Mouse (Mus musculus) intestine, embryonic 15.5 days (tissue): ENCODE results near the gene Cgref1. TPM values are rescaled to one million over a fixed set of nuclear protein-coding genes. Genes with fewer than 3 reads are reported as not detected.
A peak's percentile ranks its signal among the peaks of the same experiment; 100 is the strongest.

Experiments used
- ATAC-seq: fragments of 200-750 bp; cut with Nextera tagmentation; 2 replicates; pipeline ENCODE4 v1.8.0; 2017; ENCODE audit warnings: moderate TSS enrichment, moderate library complexity
- H3K27ac ChIP-seq: fragments of 300-500 bp; sonication (generic); 2 replicates; pipeline ENCODE4 v1.5.1; 2015; ENCODE audit warnings: mild to moderate bottlenecking, inconsistent platforms
- H3K27me3 ChIP-seq: fragments of 300-500 bp; sonication (generic); replicated peaks from 2 replicates; pipeline ENCODE4 v1.6.1; 2015; ENCODE audit warnings: inconsistent platforms
- H3K36me3 ChIP-seq: fragments of 300-500 bp; sonication (generic); 2 replicates; pipeline ENCODE4 v1.6.1; 2015; ENCODE audit warnings: inconsistent platforms
- H3K4me1 ChIP-seq: fragments of 300-500 bp; sonication (generic); replicated peaks from 2 replicates; pipeline ENCODE4 v1.6.1; 2015; ENCODE audit warnings: inconsistent platforms
- H3K4me2 ChIP-seq: fragments of 300-500 bp; sonication (generic); replicated peaks from 2 replicates; pipeline ENCODE4 v1.6.1; 2015; ENCODE audit warnings: mild to moderate bottlenecking, inconsistent platforms
- H3K4me3 ChIP-seq: fragments of 300-500 bp; sonication (generic); replicated peaks from 2 replicates; pipeline ENCODE4 v1.5.1; 2015; ENCODE audit warnings: inconsistent platforms
- H3K9ac ChIP-seq: fragments of 300-500 bp; sonication (generic); 2 replicates; pipeline ENCODE4 v1.6.1; 2015; ENCODE audit warnings: inconsistent platforms
- H3K9me3 ChIP-seq: fragments of 300-500 bp; sonication (generic); 2 replicates; pipeline ENCODE4 v1.6.1; 2016; ENCODE audit warnings: inconsistent platforms
- WGBS: fragments of 180-500 bp; shearing (Covaris S2); methylation state at CpG from one replicate; pipeline ENCODE4 v1.1.7; 2015; 5-methylcytosine and 5-hydroxymethylcytosine counted together
- polyA plus RNA-seq: library from polyadenylated mRNA; unstranded; fragments of >200 nt; fragmentation: Nextera tagmentation; extraction: Ambion mirVana; gene quantifications from 2 replicates; pipeline ENCODE4 v1.2.1, GENCODE M21; 2015

Cgref1 gene
- polyA plus RNA-seq, 1 experiment from 2014 or later = 36.1 TPM

- Histone ChIP-seq H3K4me1 (peaks cover 14% of the 10 kb centered on the region), H3K9me3 (no peaks in the 10 kb centered on the region), H3K36me3 (peaks cover 19% of the 10 kb centered on the region), H3K9ac (peak within 1 kb of the TSS; percentile 78), H3K4me3 (peak within 1 kb of the TSS; percentile 66), H3K27ac (peak within 1 kb of the TSS; percentile 95), H3K27me3 (no peaks in the 10 kb centered on the region), H3K4me2 (peak within 1 kb of the TSS; percentile 82)
- peak; percentile 93 for ATAC-seq
- WGBS = under 1% methylated on average over 41 of the region's 42 CpGs
Observed at GRCm38 (mm10) chr5:30888337-30889087, 56.9 kb downstream of the Cgref1 start, which contains the start of gene Agbl5. Agbl5 (plus strand) TSS chr5:30888694.

- peaks cover 13% of the 10 kb centered on the region for H3K36me3 ChIP-seq
- H3K4me2 ChIP-seq = peak overlapping the region; percentile 82
- under 1% methylated on average over 28 of the region's 28 CpGs for WGBS
- ATAC-seq = peak; percentile 88
- peak overlapping the region; percentile 66 for H3K4me3 ChIP-seq
- H3K9me3 ChIP-seq = no peaks in the 10 kb centered on the region
- H3K27ac ChIP-seq = peak overlapping the region; percentile 95
- peaks cover 14% of the 10 kb centered on the region for H3K4me1 ChIP-seq
- peak overlapping the region; percentile 78 for H3K9ac ChIP-seq
- no peaks in the 10 kb centered on the region for H3K27me3 ChIP-seq
Observed at GRCm38 (mm10) chr5:30887858-30888336, 57.5 kb downstream of the Cgref1 start.

GRCm38 (mm10) chr5:30887331-30887761 is 58.0 kb downstream of the Cgref1 start:
- peak; percentile 69 for ATAC-seq
- Histone ChIP-seq H3K4me1 (peaks cover 14% of the 10 kb centered on the region), H3K4me2 (peak overlapping the region; percentile 82), H3K9ac (peak overlapping the region; percentile 47), H3K27me3 (no peaks in the 10 kb centered on the region), H3K36me3 (peaks cover 9% of the 10 kb centered on the region), H3K27ac (peak overlapping the region; percentile 95), H3K9me3 (no peaks in the 10 kb centered on the region), H3K4me3 (peak overlapping the region; percentile 66)
- under 1% methylated on average over 19 of the region's 19 CpGs for WGBS

- WGBS = 30% methylated on average over 5 of the region's 5 CpGs
- no peak for ATAC-seq
Observed at GRCm38 (mm10) chr5:30886731-30887130, 58.7 kb downstream of the Cgref1 start.

GRCm38 (mm10) chr5:30886209-30886608 is 59.2 kb downstream of the Cgref1 start:
- Histone ChIP-seq H3K4me3 (no peak overlapping the region), H3K4me2 (no peak overlapping the region), H3K9me3 (no peaks in the 10 kb centered on the region), H3K27ac (no peak overlapping the region), H3K4me1 (peaks cover 14% of the 10 kb centered on the region), H3K36me3 (no peaks in the 10 kb centered on the region; the same call in 1 of the 2 replicates), H3K9ac (no peak overlapping the region), H3K27me3 (no peaks in the 10 kb centered on the region)
- 44% methylated on average over 4 of the region's 4 CpGs for WGBS
- ATAC-seq = no peak

More at GRCm38 (mm10) chr5:30886731-30887130, 58.7 kb downstream of the Cgref1 start:
- Histone ChIP-seq H3K27me3 (no peaks in the 10 kb centered on the region), H3K27ac (peak overlapping the region; percentile 95), H3K4me2 (peak overlapping the region; percentile 82), H3K9me3 (no peaks in the 10 kb centered on the region), H3K36me3 (peaks cover 3% of the 10 kb centered on the region; the same call in 1 of the 2 replicates), H3K9ac (peak overlapping the region; percentile 47), H3K4me3 (peak overlapping the region; percentile 66), H3K4me1 (peaks cover 14% of the 10 kb centered on the region)

Other genes with a start within 250 kb of the Cgref1 start
- 6.6 and 7.1 TPM in 2 replicates for gene Dpysl5, start 234.0 kb downstream of the Cgref1 start, polyA plus RNA-seq
- gene Mapre3, start 130.9 kb downstream of the Cgref1 start, polyA plus RNA-seq = 17.4 and 17.5 TPM in 2 replicates
- gene Tmem214, start 77.6 kb downstream of the Cgref1 start, polyA plus RNA-seq = 72.3 and 76.3 TPM in 2 replicates
- gene Agbl5, start 56.9 kb downstream of the Cgref1 start, polyA plus RNA-seq = 13.9 and 16.4 TPM in 2 replicates
- 449 and 476 TPM in 2 replicates for gene Ost4, start 37.8 kb downstream of the Cgref1 start, polyA plus RNA-seq
- gene Emilin1, start 32.2 kb downstream of the Cgref1 start, polyA plus RNA-seq = 183 and 190 TPM in 2 replicates
- gene Khk, start 24.2 kb downstream of the Cgref1 start, polyA plus RNA-seq = 23.3 and 26.9 TPM in 2 replicates
- gene Preb, start 14.8 kb upstream of the Cgref1 start, polyA plus RNA-seq = 166 and 192 TPM in 2 replicates
- 2.2 and 2.3 TPM in 2 replicates for gene Tcf23, start 23.1 kb upstream of the Cgref1 start, polyA plus RNA-seq
- 164 and 171 TPM in 2 replicates for gene Atraid, start 102.7 kb upstream of the Cgref1 start, polyA plus RNA-seq
- gene Slc5a6, start 103.3 kb upstream of the Cgref1 start, polyA plus RNA-seq = 12.8 and 15.1 TPM in 2 replicates
- 24.2 and 25.2 TPM in 2 replicates for gene Cad, start 109.2 kb upstream of the Cgref1 start, polyA plus RNA-seq
- not detected in 2 replicates for gene Dnajc5g, start 160.7 kb upstream of the Cgref1 start, polyA plus RNA-seq
- gene Slc30a3, start 162.6 kb upstream of the Cgref1 start, polyA plus RNA-seq = 0.26 and 0.34 TPM in 2 replicates
- not detected in 2 replicates for gene Trim54, start 171.1 kb upstream of the Cgref1 start, polyA plus RNA-seq
- gene Ucn, start 193.2 kb upstream of the Cgref1 start, polyA plus RNA-seq = not detected in 2 replicates
- gene Mpv17, start 208.7 kb upstream of the Cgref1 start, polyA plus RNA-seq = 57.1 and 67.9 TPM in 2 replicates
- gene Gm29609, start 234.3 kb upstream of the Cgref1 start, polyA plus RNA-seq = 2.1 and 2.4 TPM in 2 replicates
- 56.6 and 63.4 TPM in 2 replicates for gene Gtf3c2, start 234.6 kb upstream of the Cgref1 start, polyA plus RNA-seq
- gene Snx17, start 247.6 kb upstream of the Cgref1 start, polyA plus RNA-seq = 131 and 136 TPM in 2 replicates
- 58.0 and 67.3 TPM in 2 replicates for gene Eif2b4, start 247.8 kb upstream of the Cgref1 start, polyA plus RNA-seq